Mouse (Mus musculus) lung, adult 10 weeks (tissue): ENCODE results near the gene Lrrc40. TPM values are rescaled to one million over a fixed set of nuclear protein-coding genes. Genes with fewer than 3 reads are reported as not detected.

Experiments
- polyA plus RNA-seq: library from polyadenylated mRNA; stranded (reverse); fragments of 350-450 nt; fragmentation: Illumina TruSeq; extraction: RNeasy Lipid Tissue Mini Kit (QIAGEN cat#74804); gene quantifications from one replicate; pipeline ENCODE4 v1.2.3, GENCODE M21; 2014; ENCODE audit warnings: low read depth, low replicate concordance; ENCODE audit not compliant: insufficient read depth

The Lrrc40 gene
- polyA plus RNA-seq, result 7.5 TPM

DNA sequence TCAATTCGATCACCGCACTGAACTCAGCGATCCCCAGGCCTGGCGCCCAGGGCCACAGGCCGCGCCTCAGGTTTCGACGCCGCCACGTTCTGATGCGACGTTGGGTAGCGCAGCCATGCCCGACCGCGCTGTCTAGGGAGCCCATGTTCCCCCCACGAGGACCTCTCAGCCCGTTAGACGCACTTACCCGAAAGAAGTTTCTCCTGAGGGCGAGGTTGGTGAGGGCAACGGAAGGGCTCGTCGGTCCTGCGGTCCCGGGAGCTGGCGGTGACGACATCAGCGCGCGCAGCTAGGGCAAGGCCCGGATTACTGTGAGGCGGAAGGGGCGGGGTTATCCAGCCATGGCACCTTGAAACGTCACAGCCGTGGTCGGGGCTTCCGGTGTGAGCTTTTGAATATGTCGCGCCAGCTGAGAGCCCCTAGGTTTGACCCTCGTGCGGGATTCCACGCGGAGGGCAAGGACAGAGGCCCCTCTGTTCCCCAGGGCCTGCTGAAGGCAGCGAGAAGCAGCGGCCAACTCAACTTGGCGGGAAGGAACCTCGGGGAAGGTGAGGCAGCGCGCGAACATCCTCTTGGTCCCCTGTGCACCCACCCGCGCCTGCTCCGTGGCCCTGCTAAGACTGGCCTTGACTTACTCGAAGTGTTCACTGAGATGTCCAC, at the start of gene Lrrc40, which contains the start of gene Srsf11:
Gene Lrrc40 (plus strand): TSS at position 334 of the 660 bp plus-strand sequence.
Gene Srsf11 (minus strand): TSS at position 311 of the 660 bp plus-strand sequence.

Other genes with a start within 250 kb of the Lrrc40 start
- 10.3 TPM for gene Cth, start 111.6 kb upstream of the Lrrc40 start, polyA plus RNA-seq
- gene Ankrd13c, start 89.4 kb upstream of the Lrrc40 start, polyA plus RNA-seq, result 19.2 TPM
- 50.7 TPM for gene Srsf11, start within 50 bp of the Lrrc40 start, polyA plus RNA-seq